Mouse (Mus musculus) macrophage (primary cell): ENCODE data around the gene Stx7. TPM values are rescaled to one million over a fixed set of nuclear protein-coding genes. Genes with fewer than 3 reads are reported as not detected.
A peak's percentile ranks its signal among the peaks of the same experiment; 100 is the strongest.
"Not testable (repeated sequence)": the region's sequence is repeated elsewhere in the genome, so short reads cannot be mapped to it uniquely, and the experiment has no call there.

Experiments used
- H3K27ac ChIP-seq: fragments of 350-480 bp; formaldehyde crosslinking; 2 replicates; pipeline ENCODE4 v1.9.0; 2021
- H3K36me3 ChIP-seq: fragments of 350-480 bp; formaldehyde crosslinking; 2 replicates; pipeline ENCODE4 v1.9.0; 2021; ENCODE audit errors: inconsistent target
- H3K4me3 ChIP-seq: fragments of 350-480 bp; formaldehyde crosslinking; 2 replicates; pipeline ENCODE4 v1.9.0; 2021; ENCODE audit errors: inconsistent target
- H3K79me2 ChIP-seq: fragments of 350-480 bp; formaldehyde crosslinking; 2 replicates; pipeline ENCODE4 v1.9.0; 2021; ENCODE audit errors: inconsistent target
- WGBS: methylation state at CpG from one replicate; pipeline ENCODE4 v1.1.7; 2026; ENCODE audit warnings: inconsistent platforms; ENCODE audit not compliant: missing documents; 5-methylcytosine and 5-hydroxymethylcytosine counted together
- polyA plus RNA-seq: library from polyadenylated mRNA; stranded (reverse); fragments of 250-400 nt; gene quantifications from 3 replicates; pipeline ENCODE4 v1.2.4, GENCODE M21; 2018; ENCODE audit warnings: inconsistent platforms
- total RNA-seq, 78 experiments: library from RNA; depleted of rRNA; stranded (reverse); fragments of 250-400 nt; gene quantifications; 1 replicate in 9 of 78; 2 replicates in 24 of 78; 3 replicates in 43 of 78; 4 replicates in 2 of 78; pipeline ENCODE4 v1.2.4; 2018; ENCODE audit warnings: inconsistent platforms in 56 of 78

The Stx7 gene
- total RNA-seq (2018; cell fraction: chromatin; rRNA removed) = 100 to 1,000 TPM in 24 of 26 experiments, 10 to 100 TPM in 2; 84.0 to 241 (median 161) TPM
- total RNA-seq (2018; cell fraction: cytosol; rRNA removed) = 100 to 1,000 TPM; 128 to 247 (median 188) TPM
- 100 to 1,000 TPM in 23 of 26 experiments, 10 to 100 TPM in 3; 88.0 to 195 (median 136) TPM for total RNA-seq (2018; cell fraction: nucleus; rRNA removed)
- 163 to 202 TPM (median 186 TPM) in 3 replicates for polyA plus RNA-seq

GRCm38 (mm10) chr10:24149135-24149781, at the start of gene Stx7:
Gene Stx7, plus strand, starts transcription at chr10:24149302.
- H3K4me3 ChIP-seq = peak within 1 kb of the TSS; percentile 64

DNA sequence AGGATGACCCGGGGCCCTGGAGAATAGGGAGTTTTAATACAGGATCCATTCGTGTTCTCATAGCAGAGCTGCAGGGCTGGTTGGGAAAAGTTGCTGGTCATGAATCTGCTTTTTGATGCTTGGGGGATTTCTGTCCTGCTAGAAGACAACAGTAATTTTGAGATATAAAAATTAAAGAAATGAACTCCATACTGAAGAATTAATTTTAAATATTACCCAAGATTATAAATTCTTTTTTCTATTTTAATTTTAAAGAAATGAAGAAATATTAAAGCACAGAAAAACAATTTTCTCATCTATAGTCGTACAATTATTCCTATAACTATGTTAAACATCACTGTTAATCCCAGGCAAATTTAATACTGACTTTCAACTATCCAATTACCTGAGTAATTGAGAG, 47.3 kb upstream of the Stx7 start, which contains the start of gene Taar8c:
Taar8c (minus strand) TSS at position 101 of the 400 bp plus-strand sequence.
- WGBS = 77% methylated on average over 1 of the region's 3 CpGs
- not testable (repeated sequence) for H3K36me3 ChIP-seq, H3K4me3 ChIP-seq, H3K27ac ChIP-seq, H3K79me2 ChIP-seq

More at GRCm38 (mm10) chr10:24149135-24149781, at the start of gene Stx7:
- WGBS = under 1% methylated on average over 36 of the region's 45 CpGs
- H3K79me2 ChIP-seq = peaks cover 48% of the 10 kb centered on the region
- peaks cover 9% of the 10 kb centered on the region; the same call in 1 of the 2 replicates for H3K36me3 ChIP-seq
- peak within 1 kb of the TSS; percentile 79 for H3K27ac ChIP-seq

GRCm38 (mm10) chr10:24103299-24103698, 45.8 kb upstream of the Stx7 start:
- 29% methylated on average over 1 of the region's 1 CpGs for WGBS
- not testable (repeated sequence) for H3K36me3 ChIP-seq, H3K27ac ChIP-seq, H3K4me3 ChIP-seq, H3K79me2 ChIP-seq

DNA sequence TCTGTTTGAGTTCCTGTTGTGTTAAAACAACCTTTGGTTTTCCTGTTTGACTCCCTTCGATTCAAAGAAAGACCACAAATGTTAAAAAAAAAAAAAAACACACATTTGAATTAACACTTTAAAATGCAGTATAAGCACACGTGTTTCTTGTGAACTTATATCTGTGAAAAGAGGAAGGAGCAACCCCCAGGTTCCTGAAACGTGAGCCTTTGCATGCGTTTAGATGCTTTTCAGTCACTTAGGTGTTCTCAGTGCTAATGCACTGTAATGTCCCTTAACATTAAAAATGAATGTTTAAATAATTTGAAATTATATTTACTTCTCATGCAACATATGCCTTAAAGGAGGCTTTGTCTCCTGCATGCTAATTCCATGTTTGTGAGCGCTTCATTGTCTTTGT, 41.4 kb upstream of the Stx7 start:
- Histone ChIP-seq H3K79me2 (no peaks in the 10 kb centered on the region), H3K4me3 (no peak overlapping the region), H3K36me3 (no peaks in the 10 kb centered on the region), H3K27ac (no peak overlapping the region)
- WGBS = 22% methylated on average over 5 of the region's 5 CpGs

DNA sequence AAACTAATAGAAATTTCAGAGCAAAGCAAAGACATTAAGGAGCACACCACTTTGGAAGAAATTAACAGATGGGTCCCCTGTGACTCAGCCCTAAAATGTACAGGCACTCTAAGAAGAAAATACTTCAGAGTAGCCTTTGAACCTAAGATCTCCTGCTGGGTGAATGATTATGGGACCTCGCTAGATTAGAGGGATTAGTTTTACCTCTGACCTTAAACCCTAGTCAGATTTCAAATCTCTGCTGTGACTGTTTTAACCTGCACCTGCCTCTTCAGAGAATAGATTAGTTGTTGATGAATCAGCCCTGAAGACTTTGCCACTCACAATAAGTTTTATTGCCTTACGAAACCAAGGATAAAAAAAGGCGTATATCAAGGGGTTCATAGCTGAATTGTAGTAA, 40.9 kb upstream of the Stx7 start:
- Histone ChIP-seq H3K79me2 (no peaks in the 10 kb centered on the region), H3K36me3 (no peaks in the 10 kb centered on the region), H3K4me3 (no peak overlapping the region), H3K27ac (no peak overlapping the region)
- 94% methylated on average over 3 of the region's 3 CpGs for WGBS

DNA sequence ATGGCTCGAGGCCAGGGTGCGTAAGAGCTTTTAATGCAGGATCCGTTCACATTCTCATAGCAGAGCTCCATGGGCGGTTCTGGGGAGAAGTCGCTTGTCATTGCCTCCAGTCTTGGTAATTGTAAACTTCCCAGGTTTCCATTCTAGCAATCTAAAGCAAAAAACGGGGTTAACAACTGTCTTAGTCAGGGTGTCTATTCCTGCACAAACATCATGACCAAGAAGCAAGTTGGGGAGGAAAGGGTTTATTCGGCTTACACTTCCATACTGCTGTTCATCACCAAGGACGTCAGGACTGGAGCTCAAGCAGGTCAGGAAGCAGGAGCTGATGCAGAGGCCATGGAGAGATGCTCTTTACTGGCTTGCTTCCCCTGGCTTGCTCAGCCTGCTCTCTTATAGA, 39.7 kb upstream of the Stx7 start, which contains the start of gene Taar9:
Taar9 (minus strand) TSS at position 101 of the 400 bp plus-strand sequence.
- H3K36me3 ChIP-seq, H3K27ac ChIP-seq, H3K4me3 ChIP-seq, H3K79me2 ChIP-seq: not testable (repeated sequence)
- 94% methylated on average over 8 of the region's 8 CpGs for WGBS

DNA sequence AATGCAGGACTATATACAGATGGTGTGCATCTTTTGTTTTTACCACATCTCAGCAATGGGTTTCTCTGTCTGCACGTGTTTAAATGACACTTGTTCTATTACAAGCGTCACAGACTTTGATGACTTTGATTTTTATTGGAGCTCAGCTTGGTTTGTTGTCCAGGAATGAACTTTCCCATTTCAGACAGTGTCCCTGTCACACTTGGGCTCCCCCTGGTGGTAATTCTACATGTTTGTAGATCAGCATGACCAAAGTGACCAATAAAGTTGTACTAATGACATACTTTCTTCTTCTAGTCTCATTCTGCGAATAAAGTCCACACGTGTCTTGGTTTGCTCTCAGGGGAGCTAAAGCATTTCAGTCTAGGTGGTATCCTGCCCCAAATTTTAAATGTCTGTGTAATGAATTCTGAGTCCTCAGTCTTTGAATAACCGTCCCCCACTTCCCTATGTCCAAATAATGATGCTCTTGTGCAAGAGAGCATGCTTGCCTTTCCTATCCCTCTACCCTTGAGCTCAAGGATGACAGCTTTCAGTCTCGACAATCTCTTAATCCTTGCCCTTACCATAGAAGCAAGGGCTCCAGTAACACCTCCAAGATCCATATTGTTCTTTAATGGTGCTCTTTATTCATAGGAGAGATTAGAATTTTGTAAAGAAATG, 37.9 kb upstream of the Stx7 start:
- Histone ChIP-seq H3K36me3 (no peaks in the 10 kb centered on the region), H3K79me2 (no peaks in the 10 kb centered on the region), H3K27ac (no peak overlapping the region), H3K4me3 (no peak overlapping the region)
- 35% methylated on average over 6 of the region's 6 CpGs for WGBS

- Histone ChIP-seq H3K4me3 (no peak overlapping the region), H3K27ac (peak overlapping the region; percentile 22; the same call in 1 of the 2 replicates)
Measured at GRCm38 (mm10) chr10:24131451-24132262, 17.4 kb upstream of the Stx7 start.

GRCm38 (mm10) chr10:24132273-24132672, 16.8 kb upstream of the Stx7 start:
- Histone ChIP-seq H3K4me3 (no peak overlapping the region), H3K27ac (peak overlapping the region; percentile 22)
- 73% methylated on average over 5 of the region's 5 CpGs for WGBS

More at GRCm38 (mm10) chr10:24131451-24132262, 17.4 kb upstream of the Stx7 start:
- Histone ChIP-seq H3K36me3 (no peaks in the 10 kb centered on the region), H3K79me2 (no peaks in the 10 kb centered on the region)
- 37% methylated on average over 9 of the region's 9 CpGs for WGBS

DNA sequence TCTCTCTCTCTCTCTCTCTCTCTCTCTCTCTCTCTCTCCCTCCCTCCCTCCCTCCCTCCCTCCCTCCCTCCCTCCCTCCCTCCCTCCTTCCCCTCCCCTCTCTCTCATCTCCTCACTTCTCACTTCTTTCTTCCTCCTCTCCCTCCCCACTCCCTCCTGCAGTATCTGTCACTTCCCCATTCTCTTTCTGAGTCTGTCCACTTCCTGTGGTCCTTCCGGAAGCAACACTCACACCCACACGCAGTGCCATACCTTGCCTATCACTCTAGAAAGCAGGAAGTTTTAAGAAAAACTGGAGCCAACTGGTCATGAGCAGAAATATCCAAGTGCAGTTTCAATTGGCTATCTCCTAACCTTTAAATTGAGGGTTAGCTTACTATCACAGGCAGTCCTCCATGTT, 16.0 kb upstream of the Stx7 start:
- Histone ChIP-seq H3K79me2 (no peaks in the 10 kb centered on the region), H3K27ac (peak overlapping the region; percentile 44), H3K4me3 (no peak overlapping the region), H3K36me3 (no peaks in the 10 kb centered on the region)
- 7% methylated on average over 2 of the region's 2 CpGs for WGBS

More at GRCm38 (mm10) chr10:24132273-24132672, 16.8 kb upstream of the Stx7 start:
- Histone ChIP-seq H3K36me3 (no peaks in the 10 kb centered on the region), H3K79me2 (no peaks in the 10 kb centered on the region)

GRCm38 (mm10) chr10:24134071-24134645, 14.9 kb upstream of the Stx7 start:
- no peaks in the 10 kb centered on the region for H3K79me2 ChIP-seq
- H3K27ac ChIP-seq = no peak overlapping the region
- WGBS = 91% methylated on average over 7 of the region's 7 CpGs
- H3K36me3 ChIP-seq = no peaks in the 10 kb centered on the region
- H3K4me3 ChIP-seq = no peak overlapping the region

- WGBS = 92% methylated on average over 2 of the region's 2 CpGs
- Histone ChIP-seq H3K36me3 (no peaks in the 10 kb centered on the region), H3K79me2 (no peaks in the 10 kb centered on the region), H3K4me3 (no peak overlapping the region), H3K27ac (no peak overlapping the region)
Measured at GRCm38 (mm10) chr10:24138623-24139261, 10.4 kb upstream of the Stx7 start.

- no peak overlapping the region for H3K27ac ChIP-seq
- H3K36me3 ChIP-seq = no peaks in the 10 kb centered on the region
- WGBS = 2% methylated on average over 3 of the region's 3 CpGs
- no peaks in the 10 kb centered on the region for H3K79me2 ChIP-seq
- no peak overlapping the region for H3K4me3 ChIP-seq
Measured at GRCm38 (mm10) chr10:24142735-24143134, 6.4 kb upstream of the Stx7 start.

DNA sequence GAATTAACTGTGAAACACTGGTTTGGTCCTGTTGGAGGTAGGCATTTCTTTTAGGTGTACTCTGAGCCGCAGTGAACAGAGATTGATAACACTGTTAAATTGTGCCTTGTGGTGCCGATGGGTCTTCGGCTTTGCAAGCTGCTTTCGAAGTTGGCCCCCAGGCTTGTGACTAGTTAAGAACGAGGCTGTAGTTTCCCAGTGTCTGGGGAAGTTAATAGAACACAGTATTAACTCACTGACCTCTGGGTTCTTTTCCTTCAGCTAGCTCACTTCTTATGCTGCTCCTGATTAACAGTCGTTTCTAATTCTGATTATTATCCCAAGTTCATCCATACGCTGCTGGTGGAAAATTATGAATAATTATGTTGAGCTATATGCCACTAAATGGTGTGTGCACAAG, 984 bp downstream of the Stx7 start:
- H3K79me2 ChIP-seq = peaks cover 57% of the 10 kb centered on the region
- peak overlapping the region; percentile 79 for H3K27ac ChIP-seq
- WGBS = 23% methylated on average over 6 of the region's 7 CpGs
- peaks cover 17% of the 10 kb centered on the region for H3K36me3 ChIP-seq
- H3K4me3 ChIP-seq = peak overlapping the region; percentile 64
